Mouse (Mus musculus): ENCODE measurements at regions not wholly inside any gene's neighbourhood (a gene's known extent, or its start where the extent isn't known, plus 50 kb on each side); places are given as distances from the start of the nearest gene placed in this dataset.

GRCm38 (mm10) chr17:3251966-3252365, 74.4 kb upstream of the Tiam2 start:
- no peak for TF ChIP-seq CTCF (IDR thresholded peaks at IDR 0.05; ENCODE audit: borderline replicate concordance, insufficient read depth, low read depth, low read length)
- no peak for TF ChIP-seq POLR2A (IDR thresholded peaks at IDR 0.05; ENCODE audit: borderline replicate concordance, insufficient read depth, low read length)

Data from cerebellum, adult 2 months (tissue).